Mouse (Mus musculus): ENCODE results near the gene Ranbp17. TPM values are rescaled to one million over a fixed set of nuclear protein-coding genes. Genes with fewer than 3 reads are reported as not detected.

Ranbp17 gene
- 12.3 and 15.4 TPM in 2 replicates for polyA plus RNA-seq (2014; fragmentation: Nextera tagmentation; extraction: Ambion mirVana)

- no peaks in the 10 kb centered on the region for H3K4me1 ChIP-seq (replicated peaks; ENCODE audit: control insufficient read depth, insufficient read depth, low read length)
- ATAC-seq (replicated peaks; ENCODE audit: low FRiP score) = peak; percentile 88
- no peaks in the 10 kb centered on the region for H3K27me3 ChIP-seq (ENCODE audit: control insufficient read depth, insufficient read depth, low read length)
- H3K4me3 ChIP-seq (ENCODE audit: low read depth, low read length) = peak within 1 kb of the TSS; percentile 89
- H3K9ac ChIP-seq (ENCODE audit: low read length) = peak within 1 kb of the TSS; percentile 95
- peak within 1 kb of the TSS; percentile 89 for H3K27ac ChIP-seq (ENCODE audit: low read depth, low read length)
- H3K36me3 ChIP-seq (ENCODE audit: control insufficient read depth, insufficient read depth, low read length) = no peaks in the 10 kb centered on the region
- peak within 1 kb of the TSS; percentile 65 for H3K4me2 ChIP-seq (ENCODE audit: low read depth, low read length, severe bottlenecking)
- WGBS = 1% methylated on average over 67 of the region's 72 CpGs
- no peaks in the 10 kb centered on the region; the same call in 1 of the 2 replicates for H3K9me3 ChIP-seq (ENCODE audit: control insufficient read depth, low read length)
- peak; percentile 87 for DNase-seq (ENCODE audit: low spot score)
Observed at GRCm38 (mm10) chr11:33513376-33513991, at the start of gene Ranbp17. Gene Ranbp17, minus strand, starts transcription at chr11:33513746.

GRCm38 (mm10) chr11:33554123-33554522 lies 40.6 kb upstream of the Ranbp17 start:
- H3K27me3 ChIP-seq (ENCODE audit: control insufficient read depth, insufficient read depth, low read length) = no peaks in the 10 kb centered on the region
- H3K4me2 ChIP-seq (ENCODE audit: low read depth, low read length, severe bottlenecking) = no peak overlapping the region
- no peak overlapping the region for H3K9ac ChIP-seq (ENCODE audit: low read length)
- ATAC-seq (replicated peaks; ENCODE audit: low FRiP score) (no peak), DNase-seq (ENCODE audit: low spot score) (no peak)
- no peaks in the 10 kb centered on the region for H3K36me3 ChIP-seq (ENCODE audit: control insufficient read depth, insufficient read depth, low read length)
- no peak overlapping the region for H3K4me3 ChIP-seq (ENCODE audit: low read depth, low read length)
- 83% methylated on average over 8 of the region's 8 CpGs for WGBS
- no peak overlapping the region for H3K27ac ChIP-seq (ENCODE audit: low read depth, low read length)
- H3K4me1 ChIP-seq (replicated peaks; ENCODE audit: control insufficient read depth, insufficient read depth, low read length) = no peaks in the 10 kb centered on the region
- no peaks in the 10 kb centered on the region for H3K9me3 ChIP-seq (ENCODE audit: control insufficient read depth, low read length)

- no peak for ATAC-seq (replicated peaks; ENCODE audit: low FRiP score)
- 82% methylated on average over 14 of the region's 14 CpGs for WGBS
- no peak overlapping the region for H3K4me3 ChIP-seq (ENCODE audit: low read depth, low read length)
- no peaks in the 10 kb centered on the region for H3K9me3 ChIP-seq (ENCODE audit: control insufficient read depth, low read length)
- no peak overlapping the region for H3K4me2 ChIP-seq (ENCODE audit: low read depth, low read length, severe bottlenecking)
- no peaks in the 10 kb centered on the region for H3K36me3 ChIP-seq (ENCODE audit: control insufficient read depth, insufficient read depth, low read length)
- H3K4me1 ChIP-seq (replicated peaks; ENCODE audit: control insufficient read depth, insufficient read depth, low read length) = no peaks in the 10 kb centered on the region
- DNase-seq (ENCODE audit: low spot score) = no peak
- no peaks in the 10 kb centered on the region for H3K27me3 ChIP-seq (ENCODE audit: control insufficient read depth, insufficient read depth, low read length)
- H3K27ac ChIP-seq (ENCODE audit: low read depth, low read length) = no peak overlapping the region
- no peak overlapping the region for H3K9ac ChIP-seq (ENCODE audit: low read length)
Observed at GRCm38 (mm10) chr11:33550861-33551560, 37.5 kb upstream of the Ranbp17 start.

GRCm38 (mm10) chr11:33547386-33547785 lies 33.8 kb upstream of the Ranbp17 start:
- Histone ChIP-seq H3K4me3 (ENCODE audit: low read depth, low read length) (no peak overlapping the region), H3K4me1 (replicated peaks; ENCODE audit: control insufficient read depth, insufficient read depth, low read length) (no peaks in the 10 kb centered on the region), H3K36me3 (ENCODE audit: control insufficient read depth, insufficient read depth, low read length) (no peaks in the 10 kb centered on the region), H3K9ac (ENCODE audit: low read length) (no peak overlapping the region), H3K9me3 (ENCODE audit: control insufficient read depth, low read length) (no peaks in the 10 kb centered on the region), H3K27me3 (ENCODE audit: control insufficient read depth, insufficient read depth, low read length) (no peaks in the 10 kb centered on the region), H3K27ac (ENCODE audit: low read depth, low read length) (no peak overlapping the region), H3K4me2 (ENCODE audit: low read depth, low read length, severe bottlenecking) (no peak overlapping the region)
- DNase-seq (ENCODE audit: low spot score) = no peak
- WGBS = 92% methylated on average over 2 of the region's 2 CpGs
- no peak for ATAC-seq (replicated peaks; ENCODE audit: low FRiP score)

GRCm38 (mm10) chr11:33544945-33545344 lies 31.4 kb upstream of the Ranbp17 start:
- H3K9ac ChIP-seq (ENCODE audit: low read length) = no peak overlapping the region
- no peak overlapping the region for H3K4me2 ChIP-seq (ENCODE audit: low read depth, low read length, severe bottlenecking)
- DNase-seq (ENCODE audit: low spot score) (no peak), ATAC-seq (replicated peaks; ENCODE audit: low FRiP score) (no peak)
- H3K9me3 ChIP-seq (ENCODE audit: control insufficient read depth, low read length) = no peaks in the 10 kb centered on the region
- no peak overlapping the region for H3K4me3 ChIP-seq (ENCODE audit: low read depth, low read length)
- 98% methylated on average over 2 of the region's 2 CpGs for WGBS
- no peaks in the 10 kb centered on the region for H3K4me1 ChIP-seq (replicated peaks; ENCODE audit: control insufficient read depth, insufficient read depth, low read length)
- no peaks in the 10 kb centered on the region for H3K36me3 ChIP-seq (ENCODE audit: control insufficient read depth, insufficient read depth, low read length)
- H3K27ac ChIP-seq (ENCODE audit: low read depth, low read length) = no peak overlapping the region
- H3K27me3 ChIP-seq (ENCODE audit: control insufficient read depth, insufficient read depth, low read length) = no peaks in the 10 kb centered on the region

- H3K4me2 ChIP-seq (ENCODE audit: low read depth, low read length, severe bottlenecking) = no peak overlapping the region
- H3K9me3 ChIP-seq (ENCODE audit: control insufficient read depth, low read length) = no peaks in the 10 kb centered on the region
- no peak overlapping the region for H3K27ac ChIP-seq (ENCODE audit: low read depth, low read length)
- no peak overlapping the region for H3K9ac ChIP-seq (ENCODE audit: low read length)
- no peaks in the 10 kb centered on the region for H3K36me3 ChIP-seq (ENCODE audit: control insufficient read depth, insufficient read depth, low read length)
- 71% methylated on average over 11 of the region's 11 CpGs for WGBS
- DNase-seq (ENCODE audit: low spot score) (no peak), ATAC-seq (replicated peaks; ENCODE audit: low FRiP score) (no peak)
- H3K4me1 ChIP-seq (replicated peaks; ENCODE audit: control insufficient read depth, insufficient read depth, low read length) = no peaks in the 10 kb centered on the region
- H3K4me3 ChIP-seq (ENCODE audit: low read depth, low read length) = no peak overlapping the region
- H3K27me3 ChIP-seq (ENCODE audit: control insufficient read depth, insufficient read depth, low read length) = no peaks in the 10 kb centered on the region
Observed at GRCm38 (mm10) chr11:33544121-33544520, 30.6 kb upstream of the Ranbp17 start.

- DNase-seq (ENCODE audit: low spot score) (no peak), ATAC-seq (replicated peaks; ENCODE audit: low FRiP score) (no peak)
- no peak overlapping the region for H3K4me2 ChIP-seq (ENCODE audit: low read depth, low read length, severe bottlenecking)
- 37% methylated on average over 5 of the region's 5 CpGs for WGBS
- H3K27ac ChIP-seq (ENCODE audit: low read depth, low read length) = no peak overlapping the region
- H3K4me1 ChIP-seq (replicated peaks; ENCODE audit: control insufficient read depth, insufficient read depth, low read length) = no peaks in the 10 kb centered on the region
- H3K36me3 ChIP-seq (ENCODE audit: control insufficient read depth, insufficient read depth, low read length) = no peaks in the 10 kb centered on the region
- no peaks in the 10 kb centered on the region for H3K27me3 ChIP-seq (ENCODE audit: control insufficient read depth, insufficient read depth, low read length)
- no peak overlapping the region for H3K9ac ChIP-seq (ENCODE audit: low read length)
- no peaks in the 10 kb centered on the region for H3K9me3 ChIP-seq (ENCODE audit: control insufficient read depth, low read length)
- no peak overlapping the region for H3K4me3 ChIP-seq (ENCODE audit: low read depth, low read length)
Observed at GRCm38 (mm10) chr11:33537390-33538125, 24.0 kb upstream of the Ranbp17 start.

- H3K27ac ChIP-seq (ENCODE audit: low read depth, low read length) = no peak overlapping the region
- DNase-seq (ENCODE audit: low spot score) (no peak), ATAC-seq (replicated peaks; ENCODE audit: low FRiP score) (no peak)
- no peaks in the 10 kb centered on the region for H3K4me1 ChIP-seq (replicated peaks; ENCODE audit: control insufficient read depth, insufficient read depth, low read length)
- 89% methylated on average over 3 of the region's 3 CpGs for WGBS
- H3K9me3 ChIP-seq (ENCODE audit: control insufficient read depth, low read length) = no peaks in the 10 kb centered on the region
- no peaks in the 10 kb centered on the region for H3K36me3 ChIP-seq (ENCODE audit: control insufficient read depth, insufficient read depth, low read length)
- no peak overlapping the region for H3K9ac ChIP-seq (ENCODE audit: low read length)
- no peaks in the 10 kb centered on the region for H3K27me3 ChIP-seq (ENCODE audit: control insufficient read depth, insufficient read depth, low read length)
- no peak overlapping the region for H3K4me2 ChIP-seq (ENCODE audit: low read depth, low read length, severe bottlenecking)
- H3K4me3 ChIP-seq (ENCODE audit: low read depth, low read length) = no peak overlapping the region
Observed at GRCm38 (mm10) chr11:33536636-33537035, 23.1 kb upstream of the Ranbp17 start.

Measured in forebrain, embryonic 11.5 days (tissue).